Mouse (Mus musculus): ENCODE measurements around the gene Radil.

Gene Radil

DNA sequence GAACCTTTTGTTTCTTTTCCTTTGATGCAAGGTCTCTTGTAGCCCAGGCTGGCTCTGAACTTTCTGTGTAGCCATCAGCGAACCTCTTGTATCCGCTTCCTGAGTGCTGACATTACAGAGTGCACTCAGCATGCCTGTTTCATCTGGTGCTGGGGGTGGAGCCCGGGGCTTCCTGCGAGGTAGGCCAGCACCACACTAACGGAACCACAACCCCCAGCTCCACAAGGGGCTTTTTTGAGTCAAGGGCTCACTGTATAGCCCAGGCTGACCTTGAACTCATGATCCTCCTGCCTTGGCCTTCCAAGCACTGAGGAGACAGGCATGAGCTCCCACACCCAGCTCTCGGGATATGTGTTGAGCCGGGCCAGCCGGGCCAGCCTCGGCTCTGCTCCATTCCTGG lies 100.1 kb downstream of the Radil start:
- no peak for TF ChIP-seq GATA4 (IDR thresholded peaks at IDR 0.05; ENCODE audit: insufficient replicate concordance, low read length)

DNA sequence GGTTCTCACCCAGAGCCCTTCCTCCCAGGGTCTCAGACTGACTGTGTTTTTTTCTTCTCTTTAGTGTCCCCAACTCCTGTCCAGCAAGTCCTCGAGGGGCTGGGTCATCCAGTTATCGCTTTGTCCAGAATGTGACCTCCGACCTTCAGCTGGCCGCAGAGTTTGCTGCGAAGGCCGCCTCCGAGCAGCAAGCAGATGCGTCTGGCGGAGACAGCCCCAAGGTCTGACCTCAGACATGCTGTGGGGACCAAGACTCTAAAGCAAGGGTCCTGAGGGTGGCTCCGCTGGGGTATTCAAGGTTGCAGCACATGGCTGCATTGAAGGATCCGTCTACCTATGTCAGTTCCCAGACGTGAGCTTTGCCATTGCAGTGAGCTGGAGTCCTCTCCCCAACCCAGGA lies 102.3 kb downstream of the Radil start:
- no peak for TF ChIP-seq GATA4 (IDR thresholded peaks at IDR 0.05; ENCODE audit: insufficient replicate concordance, low read length)

GRCm38 (mm10) chr5:142448076-142448475 lies 102.8 kb downstream of the Radil start:
- no peak for TF ChIP-seq GATA4 (IDR thresholded peaks at IDR 0.05; ENCODE audit: insufficient replicate concordance, low read length)

GRCm38 (mm10) chr5:142445709-142446108 lies 105.2 kb downstream of the Radil start:
- TF ChIP-seq GATA4 (IDR thresholded peaks at IDR 0.05; ENCODE audit: insufficient replicate concordance, low read length): no peak

GRCm38 (mm10) chr5:142444791-142445531 lies 105.9 kb downstream of the Radil start:
- no peak for TF ChIP-seq GATA4 (IDR thresholded peaks at IDR 0.05; ENCODE audit: insufficient replicate concordance, low read length)

GRCm38 (mm10) chr5:142443994-142444393 lies 106.9 kb downstream of the Radil start:
- no peak for TF ChIP-seq GATA4 (IDR thresholded peaks at IDR 0.05; ENCODE audit: insufficient replicate concordance, low read length)

- TF ChIP-seq GATA4 (IDR thresholded peaks at IDR 0.05; ENCODE audit: insufficient replicate concordance, low read length): no peak
These were observed 107.4 kb downstream of the Radil start for GRCm38 (mm10) chr5:142443514-142443913.

DNA sequence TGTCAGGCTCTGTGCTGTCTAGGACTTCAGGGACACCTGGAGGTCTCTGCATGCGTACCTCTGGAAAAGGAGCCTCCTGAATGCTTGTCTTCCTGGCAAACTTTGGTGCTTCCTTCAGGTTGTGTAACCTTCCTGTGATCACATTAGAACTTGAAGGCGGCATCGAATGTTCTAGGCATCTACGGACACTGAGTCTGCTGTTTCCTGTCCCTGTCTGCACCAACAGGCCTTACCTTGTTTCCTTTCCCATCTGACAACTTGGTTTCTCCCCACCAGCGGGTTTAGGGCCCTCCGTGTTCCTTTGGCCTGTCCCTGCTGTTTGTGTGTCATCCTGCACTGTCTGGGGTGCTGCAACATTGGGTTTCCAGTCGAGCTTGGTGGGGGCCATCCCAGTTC lies 108.9 kb downstream of the Radil start:
- no peak for TF ChIP-seq GATA4 (IDR thresholded peaks at IDR 0.05; ENCODE audit: insufficient replicate concordance, low read length)

DNA sequence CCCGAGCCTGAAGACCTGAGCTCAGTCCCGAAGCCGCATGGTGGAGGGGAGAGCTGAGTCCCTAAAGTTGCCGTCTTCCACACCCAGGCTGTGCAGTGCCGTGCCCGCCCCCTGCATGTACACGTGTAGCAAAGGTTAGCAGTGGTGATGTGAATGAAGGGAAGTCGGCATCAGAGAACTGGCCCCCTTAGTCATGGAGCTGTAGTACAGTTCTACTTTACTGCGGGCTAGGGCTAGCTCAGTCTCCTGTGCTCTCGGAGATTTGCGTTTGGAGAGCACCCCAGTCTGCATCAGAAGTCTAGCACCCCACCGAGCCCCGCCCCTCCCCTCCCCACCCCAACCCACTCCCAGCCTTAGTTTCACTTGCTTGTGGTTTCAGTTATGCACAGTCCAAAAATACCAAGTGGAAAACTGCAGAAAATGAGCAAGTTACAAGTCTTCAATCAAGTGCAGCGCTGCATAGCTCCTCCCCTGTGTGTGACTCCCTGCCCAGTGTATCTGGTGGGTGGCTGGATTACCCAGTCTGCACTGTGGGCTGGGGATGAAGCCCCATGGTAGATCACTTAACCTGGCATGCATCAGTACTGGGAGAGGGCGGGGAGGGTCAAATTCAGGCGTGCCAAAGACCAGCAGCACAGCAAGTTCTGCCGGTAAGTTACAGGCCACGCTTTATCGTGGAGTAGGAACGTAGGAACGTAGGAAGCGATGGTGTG lies 109.4 kb downstream of the Radil start:
- no peak for TF ChIP-seq GATA4 (IDR thresholded peaks at IDR 0.05; ENCODE audit: insufficient replicate concordance, low read length)

- peak; percentile 27; the same call in 1 of the 2 replicates for TF ChIP-seq GATA4 (IDR thresholded peaks at IDR 0.05; ENCODE audit: insufficient replicate concordance, low read length)
These were observed 110.3 kb downstream of the Radil start for GRCm38 (mm10) chr5:142440451-142441147.

- TF ChIP-seq GATA4 (IDR thresholded peaks at IDR 0.05; ENCODE audit: insufficient replicate concordance, low read length): peak; percentile 64; the same call in 1 of the 2 replicates
These were observed 110.9 kb downstream of the Radil start for GRCm38 (mm10) chr5:142439911-142440432.

- no peak for TF ChIP-seq GATA4 (IDR thresholded peaks at IDR 0.05; ENCODE audit: insufficient replicate concordance, low read length)
These were observed 112.4 kb downstream of the Radil start for GRCm38 (mm10) chr5:142438380-142438938.

- TF ChIP-seq GATA4 (IDR thresholded peaks at IDR 0.05; ENCODE audit: insufficient replicate concordance, low read length): no peak
These were observed 115.2 kb downstream of the Radil start for GRCm38 (mm10) chr5:142435736-142436135.
